Mouse (Mus musculus) hindbrain, embryonic 11.5 days (tissue): ENCODE results near the gene Tbc1d24. TPM values are rescaled to one million over a fixed set of nuclear protein-coding genes. Genes with fewer than 3 reads are reported as not detected.

Experiments used
- polyA plus RNA-seq: library from polyadenylated mRNA; unstranded; fragments of >200 nt; fragmentation: Nextera tagmentation; extraction: Ambion mirVana; gene quantifications from 2 replicates; pipeline ENCODE4 v1.2.1, GENCODE M21; 2014

Tbc1d24 gene
- polyA plus RNA-seq, 1 experiment from 2014 or later: 6.3 TPM

Other genes starting within 250 kb of the Tbc1d24 start
- gene Prss30, start 225.0 kb downstream of the Tbc1d24 start, polyA plus RNA-seq: not detected in 2 replicates
- gene Prss22, start 207.5 kb downstream of the Tbc1d24 start, polyA plus RNA-seq: 0.25 and 0.51 TPM in 2 replicates
- 0.19 TPM in 1 of 2 replicates, not detected in the other for gene Prss27, start 167.4 kb downstream of the Tbc1d24 start, polyA plus RNA-seq
- gene Kctd5, start 132.1 kb downstream of the Tbc1d24 start, polyA plus RNA-seq: 79.8 and 87.2 TPM in 2 replicates
- gene Pdpk1, start 54.6 kb downstream of the Tbc1d24 start, polyA plus RNA-seq: 46.5 and 61.7 TPM in 2 replicates
- 31.1 and 33.1 TPM in 2 replicates for gene Amdhd2, start 41.8 kb downstream of the Tbc1d24 start, polyA plus RNA-seq
- gene Atp6v0c, start 35.9 kb downstream of the Tbc1d24 start, polyA plus RNA-seq: 499 and 514 TPM in 2 replicates
- gene Ntn3, start 4.0 kb upstream of the Tbc1d24 start, polyA plus RNA-seq: 4.4 and 5.0 TPM in 2 replicates
- gene Tedc2, start 15.3 kb upstream of the Tbc1d24 start, polyA plus RNA-seq: 16.2 and 17.8 TPM in 2 replicates
- 63.6 and 71.7 TPM in 2 replicates for gene Ccnf, start 45.9 kb upstream of the Tbc1d24 start, polyA plus RNA-seq
- not detected in 2 replicates for gene Abca17, start 145.5 kb upstream of the Tbc1d24 start, polyA plus RNA-seq
- gene Abca3, start 146.4 kb upstream of the Tbc1d24 start, polyA plus RNA-seq: 11.8 and 14.1 TPM in 2 replicates
- 360 and 364 TPM in 2 replicates for gene Rnps1, start 209.0 kb upstream of the Tbc1d24 start, polyA plus RNA-seq
- 63.9 and 69.8 TPM in 2 replicates for gene Eci1, start 221.1 kb upstream of the Tbc1d24 start, polyA plus RNA-seq
- 2.6 and 3.2 TPM in 2 replicates for gene Dnase1l2, start 237.5 kb upstream of the Tbc1d24 start, polyA plus RNA-seq